Mouse (Mus musculus): ENCODE results near the gene Sohlh1.

DNA sequence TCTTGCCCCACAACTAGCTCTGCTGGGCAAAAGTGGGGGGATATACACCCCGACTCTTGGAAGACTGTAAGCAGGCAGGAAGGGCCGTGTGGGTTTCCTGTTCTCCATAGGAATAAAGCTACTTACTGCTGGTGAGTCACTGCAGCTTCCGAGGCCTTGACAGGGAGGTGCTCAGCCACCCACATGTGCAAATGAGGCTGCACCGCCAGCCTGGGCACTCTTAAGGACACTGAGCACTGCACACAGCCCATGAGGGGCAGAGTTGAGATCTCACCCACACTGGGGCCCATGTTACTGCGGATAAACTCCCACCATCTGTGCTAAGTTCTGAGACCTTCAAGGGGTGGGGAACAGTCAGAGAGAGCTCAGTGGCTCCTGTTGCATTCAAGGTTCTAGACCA is 19.6 kb upstream of the Sohlh1 start:
- TF ChIP-seq CTCF (IDR thresholded peaks at IDR 0.05; ENCODE audit: borderline replicate concordance, insufficient read depth, low read length) (no peak), POLR2A (IDR thresholded peaks at IDR 0.05; ENCODE audit: low read depth, low read length) (no peak)

Data from embryonic fibroblast, embryonic 13.5 days (primary cell).